Mouse (Mus musculus): Measurements from ENCODE around the gene Ccdc88a.

The Ccdc88a gene

GRCm38 (mm10) chr11:29548504-29549424 lies 175.3 kb downstream of the Ccdc88a start:
- no peak for DNase-seq (ENCODE audit: low read depth, low spot score)

- DNase-seq (ENCODE audit: low read depth, low spot score), result no peak
These were observed 175.9 kb downstream of the Ccdc88a start for GRCm38 (mm10) chr11:29549425-29549778.
